Mouse (Mus musculus): ENCODE results near the gene Kif5c. TPM values are rescaled to one million over a fixed set of nuclear protein-coding genes. Genes with fewer than 3 reads are reported as not detected.

The Kif5c gene
- polyA plus RNA-seq, 1 experiment from 2014 or later, result 0.21 TPM

GRCm38 (mm10) chr2:49816549-49816948, 197.5 kb downstream of the Kif5c start:
- ATAC-seq, result no peak
- 78% methylated on average over 5 of the region's 5 CpGs for WGBS (ENCODE audit: insufficient replicate concordance)
- Histone ChIP-seq H3K9ac (no peak overlapping the region), H3K27me3 (replicated peaks) (no peaks in the 10 kb centered on the region), H3K4me2 (no peak overlapping the region), H3K4me3 (no peak overlapping the region), H3K27ac (no peak overlapping the region), H3K4me1 (no peaks in the 10 kb centered on the region), H3K36me3 (no peaks in the 10 kb centered on the region), H3K9me3 (replicated peaks) (no peaks in the 10 kb centered on the region)

- Histone ChIP-seq H3K9ac (no peak overlapping the region), H3K27me3 (replicated peaks) (no peaks in the 10 kb centered on the region), H3K4me3 (no peak overlapping the region), H3K4me2 (no peak overlapping the region), H3K9me3 (replicated peaks) (no peaks in the 10 kb centered on the region), H3K4me1 (no peaks in the 10 kb centered on the region), H3K36me3 (no peaks in the 10 kb centered on the region), H3K27ac (no peak overlapping the region)
- 93% methylated on average over 3 of the region's 3 CpGs for WGBS (ENCODE audit: insufficient replicate concordance)
- ATAC-seq, result no peak
Measured at GRCm38 (mm10) chr2:49817151-49817550, 198.1 kb downstream of the Kif5c start.

GRCm38 (mm10) chr2:49818126-49818525, 199.0 kb downstream of the Kif5c start:
- no peak for ATAC-seq
- no peaks in the 10 kb centered on the region for H3K36me3 ChIP-seq
- H3K27ac ChIP-seq, result no peak overlapping the region
- no peak overlapping the region for H3K4me3 ChIP-seq
- H3K4me2 ChIP-seq, result no peak overlapping the region
- no peak overlapping the region for H3K9ac ChIP-seq
- 61% methylated on average over 5 of the region's 5 CpGs for WGBS (ENCODE audit: insufficient replicate concordance)
- H3K4me1 ChIP-seq, result no peaks in the 10 kb centered on the region
- H3K27me3 ChIP-seq (replicated peaks), result no peaks in the 10 kb centered on the region
- no peaks in the 10 kb centered on the region for H3K9me3 ChIP-seq (replicated peaks)

GRCm38 (mm10) chr2:49822312-49822711, 203.2 kb downstream of the Kif5c start:
- no peaks in the 10 kb centered on the region for H3K36me3 ChIP-seq
- no peak overlapping the region for H3K4me3 ChIP-seq
- no peaks in the 10 kb centered on the region for H3K4me1 ChIP-seq
- no peak for ATAC-seq
- no peak overlapping the region for H3K9ac ChIP-seq
- no peak overlapping the region for H3K27ac ChIP-seq
- no peaks in the 10 kb centered on the region for H3K9me3 ChIP-seq (replicated peaks)
- no peak overlapping the region for H3K4me2 ChIP-seq
- H3K27me3 ChIP-seq (replicated peaks), result no peaks in the 10 kb centered on the region
- WGBS (ENCODE audit: insufficient replicate concordance), result 53% methylated on average over 1 of the region's 1 CpGs

Other genes with a start within 250 kb of the Kif5c start
- 2.8 and 3.1 TPM in 2 replicates for gene Epc2, start 167.8 kb upstream of the Kif5c start, polyA plus RNA-seq (2016; fragmentation: Nextera tagmentation; extraction: Ambion mirVana)
- gene Lypd6b, start 168.4 kb downstream of the Kif5c start, polyA plus RNA-seq (2016; fragmentation: Nextera tagmentation; extraction: Ambion mirVana), result 0.12 TPM in 1 of 2 replicates, not detected in the other